Mouse (Mus musculus) hindbrain, embryonic 11.5 days (tissue): ENCODE results near the gene Nmnat1. TPM values are rescaled to one million over a fixed set of nuclear protein-coding genes. Genes with fewer than 3 reads are reported as not detected.
"Not testable (repeated sequence)": the region's sequence is repeated elsewhere in the genome, so short reads cannot be mapped to it uniquely, and the experiment has no call there.

Experiments
- ATAC-seq: fragments of 200-750 bp; cut with Nextera tagmentation; 2 replicates; pipeline ENCODE4 v1.8.0; 2017; ENCODE audit warnings: mild to moderate bottlenecking, moderate TSS enrichment, moderate library complexity; ENCODE audit not compliant: low FRiP score
- DNase-seq: peaks from one replicate; pipeline ENCODE4 v3.0.0-alpha.2; 2015; ENCODE audit warnings: low spot score
- H3K27ac ChIP-seq: fragments of 300-500 bp; sonication (generic); 2 replicates; pipeline ENCODE4 v1.5.1; 2014; ENCODE audit warnings: mild to moderate bottlenecking, low read depth, low read length
- H3K27me3 ChIP-seq: fragments of 300-500 bp; sonication (generic); 2 replicates; pipeline ENCODE4 v1.6.1; 2014; ENCODE audit warnings: mild to moderate bottlenecking, low read length, moderate library complexity, mixed read lengths; ENCODE audit not compliant: control insufficient read depth, insufficient read depth
- H3K36me3 ChIP-seq: fragments of 300-500 bp; sonication (generic); 2 replicates; pipeline ENCODE4 v1.6.1; 2014; ENCODE audit warnings: mild to moderate bottlenecking, low read length, moderate library complexity, mixed read lengths; ENCODE audit not compliant: control insufficient read depth, insufficient read depth
- H3K4me1 ChIP-seq: fragments of 300-500 bp; sonication (generic); replicated peaks from 2 replicates; pipeline ENCODE4 v1.6.1; 2014; ENCODE audit warnings: low read length, mixed read lengths; ENCODE audit not compliant: control insufficient read depth, insufficient read depth
- H3K4me2 ChIP-seq: fragments of 300-500 bp; sonication (generic); replicated peaks from 2 replicates; pipeline ENCODE4 v1.6.1; 2014; ENCODE audit warnings: mild to moderate bottlenecking, low read depth, low read length
- H3K4me3 ChIP-seq: fragments of 300-500 bp; sonication (generic); 2 replicates; pipeline ENCODE4 v1.5.1; 2014; ENCODE audit warnings: low read depth, low read length
- H3K9ac ChIP-seq: fragments of 300-500 bp; sonication (generic); 2 replicates; pipeline ENCODE4 v1.6.1; 2014; ENCODE audit warnings: low read depth, low read length
- H3K9me3 ChIP-seq: fragments of 300-500 bp; sonication (generic); 2 replicates; pipeline ENCODE4 v1.6.1; 2016; ENCODE audit warnings: low read length; ENCODE audit not compliant: control insufficient read depth
- WGBS: fragments of 180-500 bp; shearing (Covaris S2); extraction: QIAGEN DNeasy Blood & Tissue Kit; methylation state at CpG from one replicate; pipeline ENCODE4 v1.1.7; 2014; 5-methylcytosine and 5-hydroxymethylcytosine counted together
- polyA plus RNA-seq: library from polyadenylated mRNA; unstranded; fragments of >200 nt; fragmentation: Nextera tagmentation; extraction: Ambion mirVana; gene quantifications from 2 replicates; pipeline ENCODE4 v1.2.1, GENCODE M21; 2014

Gene Nmnat1
- polyA plus RNA-seq, 1 experiment from 2014 or later: 16.9 TPM

DNA sequence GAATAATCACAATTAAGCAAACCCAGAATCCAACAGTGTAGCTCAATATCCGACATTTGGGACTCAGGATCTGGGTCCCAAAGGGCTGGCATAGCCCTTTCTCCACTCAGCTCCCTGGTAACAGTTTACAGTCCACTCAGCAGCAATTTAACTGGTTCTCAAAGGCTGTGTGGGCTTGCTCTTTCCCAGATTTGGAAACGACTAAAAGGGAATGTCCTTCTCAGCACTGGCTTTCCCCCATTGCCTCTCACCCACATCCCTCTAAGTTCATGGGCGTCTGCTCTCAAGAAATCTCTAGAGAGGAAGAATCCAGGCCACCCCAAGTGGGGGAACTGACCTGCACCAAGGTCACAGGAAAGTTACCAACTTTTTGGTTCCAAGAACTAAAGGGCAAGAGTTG lies 436 bp downstream of the Nmnat1 start:
- Histone ChIP-seq H3K27me3 (no peaks in the 10 kb centered on the region), H3K4me2 (peak overlapping the region; percentile 73), H3K4me1 (0 out of 2 replicates have a peak, but pooled peaks cover 3% of the 10 kb centered on the region), H3K9me3 (no peaks in the 10 kb centered on the region), H3K27ac (peak overlapping the region; percentile 55), H3K36me3 (no peaks in the 10 kb centered on the region), H3K9ac (peak overlapping the region; percentile 64), H3K4me3 (peak overlapping the region; percentile 76)
- DNase-seq (no peak), ATAC-seq (no peak)
- WGBS: 64% methylated on average over 3 of the region's 3 CpGs

DNA sequence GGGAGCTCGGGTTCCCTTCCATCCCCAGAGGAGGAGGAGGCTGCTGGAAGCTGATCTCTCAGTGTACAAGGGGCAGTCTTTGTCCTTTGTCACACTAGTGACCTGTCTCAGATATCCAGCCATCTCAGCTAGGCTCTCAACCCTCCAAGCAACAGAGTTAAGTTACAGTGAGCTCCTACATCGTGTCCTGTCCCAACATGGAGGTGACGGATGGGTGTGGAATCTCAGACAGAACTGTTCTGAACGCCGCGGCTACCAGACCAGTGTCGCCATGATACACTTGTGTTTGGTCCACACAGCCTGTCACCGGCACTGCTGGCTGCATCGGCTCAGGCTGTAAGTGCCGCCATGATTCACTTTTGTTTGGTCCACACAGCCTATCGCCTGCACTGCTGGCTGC lies 7.9 kb downstream of the Nmnat1 start, which contains the start of gene Tmem274:
Gene Tmem274 (plus strand): TSS at position 301 of the 400 bp plus-strand sequence.
- H3K4me3 ChIP-seq: no peak within 1 kb of the TSS
- WGBS: 91% methylated on average over 11 of the region's 11 CpGs
- no peak for DNase-seq
- 0 out of 2 replicates have a peak within 1 kb of the TSS, but pooled peaks have one; percentile 3 for H3K27ac ChIP-seq
- H3K9ac ChIP-seq: no peak within 1 kb of the TSS
- H3K9me3 ChIP-seq: no peaks in the 10 kb centered on the region
- no peak for ATAC-seq
- H3K4me1 ChIP-seq: no peaks in the 10 kb centered on the region
- no peaks in the 10 kb centered on the region for H3K27me3 ChIP-seq
- no peak within 1 kb of the TSS for H3K4me2 ChIP-seq
- H3K36me3 ChIP-seq: no peaks in the 10 kb centered on the region; the same call in 1 of the 2 replicates

DNA sequence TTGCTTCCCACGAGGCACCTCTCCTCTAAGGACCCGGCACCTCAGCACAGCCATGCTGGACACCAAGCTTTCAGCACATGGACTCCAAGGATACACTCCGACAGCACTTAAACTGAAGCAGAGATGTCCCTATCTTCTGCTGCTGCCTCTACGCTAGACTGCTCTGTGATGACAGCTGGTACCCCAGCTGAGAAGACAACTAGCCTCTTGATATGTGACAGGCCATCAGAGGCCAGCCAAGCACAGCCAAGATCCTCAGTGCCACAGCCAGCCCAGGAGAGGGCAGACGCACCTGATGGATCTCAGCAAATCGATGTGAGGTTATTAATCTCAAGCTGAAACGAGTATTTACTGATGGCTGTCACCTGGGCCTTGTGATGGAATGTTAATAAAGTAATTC lies 9.9 kb downstream of the Nmnat1 start:
- Histone ChIP-seq H3K27ac (no peak overlapping the region), H3K9me3 (no peaks in the 10 kb centered on the region), H3K4me1 (no peaks in the 10 kb centered on the region), H3K36me3 (no peaks in the 10 kb centered on the region; the same call in 1 of the 2 replicates), H3K4me3 (no peak overlapping the region), H3K9ac (no peak overlapping the region), H3K27me3 (no peaks in the 10 kb centered on the region), H3K4me2 (no peak overlapping the region)
- DNase-seq: no peak
- ATAC-seq: no peak
- WGBS: 84% methylated on average over 7 of the region's 7 CpGs

DNA sequence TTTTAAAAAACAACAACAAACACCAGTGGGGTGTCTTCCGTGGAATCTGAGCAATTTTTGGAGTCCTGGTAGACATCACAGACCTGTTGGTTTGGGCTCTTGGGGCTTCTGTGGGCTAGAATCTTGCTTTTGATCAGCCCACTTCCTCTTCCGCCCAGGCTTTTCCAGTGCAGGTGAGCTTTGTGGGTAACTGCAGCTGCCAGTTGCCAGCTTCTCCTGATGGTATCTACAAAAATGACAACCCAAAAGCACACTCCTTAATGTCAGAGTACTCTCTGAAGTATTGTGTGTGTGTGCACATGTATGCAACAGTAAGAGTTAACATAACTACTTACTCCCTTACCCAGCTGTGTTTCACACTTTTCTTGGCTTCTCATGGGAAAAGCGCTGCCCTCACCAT lies 15.4 kb downstream of the Nmnat1 start:
- ATAC-seq: no peak

DNA sequence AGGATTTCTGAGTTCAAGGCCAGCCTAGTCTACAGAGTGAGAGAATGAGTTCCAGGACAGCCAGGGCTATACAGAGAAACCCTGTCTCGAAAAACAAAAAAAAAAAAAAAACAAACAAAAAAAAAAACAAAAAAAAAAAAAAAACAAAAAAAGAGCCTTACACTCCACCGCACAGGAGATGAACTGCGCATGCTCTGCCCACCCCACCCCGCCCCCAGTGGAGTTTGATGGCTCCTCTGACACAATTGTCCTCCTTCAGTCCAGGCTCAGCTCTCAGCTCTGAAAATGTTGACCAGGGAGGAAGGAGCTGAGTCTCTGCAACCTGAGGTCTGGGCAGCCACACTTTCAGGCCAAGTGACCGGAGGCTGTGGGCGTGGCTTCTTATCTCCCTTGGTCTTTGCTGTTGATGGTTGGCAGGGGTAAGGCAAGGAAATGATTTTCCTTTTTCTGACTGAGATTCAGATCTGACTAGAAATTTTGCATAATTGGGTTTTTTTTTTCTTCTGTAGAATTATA lies 21.5 kb downstream of the Nmnat1 start:
- H3K9ac ChIP-seq: no peak overlapping the region
- 72% methylated on average over 6 of the region's 6 CpGs for WGBS
- ATAC-seq (no peak), DNase-seq (no peak)
- no peaks in the 10 kb centered on the region; the same call in 1 of the 2 replicates for H3K4me1 ChIP-seq
- no peak overlapping the region for H3K27ac ChIP-seq
- no peak overlapping the region for H3K4me3 ChIP-seq
- no peaks in the 10 kb centered on the region for H3K9me3 ChIP-seq
- H3K36me3 ChIP-seq: no peaks in the 10 kb centered on the region
- no peak overlapping the region for H3K4me2 ChIP-seq
- no peaks in the 10 kb centered on the region for H3K27me3 ChIP-seq

More for the DNA sequence above, 15.4 kb downstream of the Nmnat1 start:
- H3K9me3 ChIP-seq: no peaks in the 10 kb centered on the region
- no peak overlapping the region for H3K4me2 ChIP-seq
- no peak overlapping the region for H3K9ac ChIP-seq
- 96% methylated on average over 3 of the region's 3 CpGs for WGBS
- H3K4me1 ChIP-seq: no peaks in the 10 kb centered on the region
- H3K27me3 ChIP-seq: no peaks in the 10 kb centered on the region
- no peak overlapping the region for H3K27ac ChIP-seq
- H3K36me3 ChIP-seq: no peaks in the 10 kb centered on the region; the same call in 1 of the 2 replicates
- no peak overlapping the region for H3K4me3 ChIP-seq
- DNase-seq: no peak

DNA sequence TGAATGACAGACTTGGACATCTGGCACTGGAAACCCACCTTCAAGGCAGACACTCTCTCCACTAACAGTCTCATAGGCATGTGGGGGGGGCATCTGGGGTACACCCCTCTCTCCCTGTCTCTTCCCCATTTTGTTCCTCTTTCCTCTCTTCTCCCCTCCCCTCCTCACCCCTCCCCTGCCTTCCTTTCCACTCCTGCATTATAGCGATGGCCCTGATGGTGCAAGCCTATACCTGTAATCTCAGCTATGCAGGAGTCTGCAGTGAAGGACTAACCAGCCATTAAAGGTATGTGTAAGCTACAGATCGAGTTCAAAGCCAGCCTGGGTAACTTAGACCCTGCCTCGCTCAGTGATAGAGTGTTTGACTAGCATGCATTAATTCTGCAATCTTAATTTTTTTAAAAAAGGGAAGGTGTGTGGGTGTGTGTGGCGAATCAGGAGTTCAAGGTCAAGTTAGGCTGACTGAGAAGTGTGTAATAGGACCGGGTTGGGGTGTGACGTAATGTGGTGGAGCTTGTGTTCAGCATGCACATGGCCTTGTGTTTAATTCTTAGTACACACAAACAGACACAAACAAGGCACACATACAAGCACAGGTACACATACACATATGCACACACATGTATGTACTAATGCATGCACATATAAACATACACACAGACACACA lies 22.6 kb downstream of the Nmnat1 start:
- Histone ChIP-seq H3K4me1 (no peaks in the 10 kb centered on the region; the same call in 1 of the 2 replicates), H3K27me3 (no peaks in the 10 kb centered on the region), H3K36me3 (no peaks in the 10 kb centered on the region), H3K9me3 (no peaks in the 10 kb centered on the region), H3K27ac (no peak overlapping the region), H3K4me2 (no peak overlapping the region), H3K9ac (no peak overlapping the region), H3K4me3 (no peak overlapping the region)
- WGBS: 87% methylated on average over 6 of the region's 6 CpGs
- ATAC-seq: no peak
- DNase-seq: no peak

DNA sequence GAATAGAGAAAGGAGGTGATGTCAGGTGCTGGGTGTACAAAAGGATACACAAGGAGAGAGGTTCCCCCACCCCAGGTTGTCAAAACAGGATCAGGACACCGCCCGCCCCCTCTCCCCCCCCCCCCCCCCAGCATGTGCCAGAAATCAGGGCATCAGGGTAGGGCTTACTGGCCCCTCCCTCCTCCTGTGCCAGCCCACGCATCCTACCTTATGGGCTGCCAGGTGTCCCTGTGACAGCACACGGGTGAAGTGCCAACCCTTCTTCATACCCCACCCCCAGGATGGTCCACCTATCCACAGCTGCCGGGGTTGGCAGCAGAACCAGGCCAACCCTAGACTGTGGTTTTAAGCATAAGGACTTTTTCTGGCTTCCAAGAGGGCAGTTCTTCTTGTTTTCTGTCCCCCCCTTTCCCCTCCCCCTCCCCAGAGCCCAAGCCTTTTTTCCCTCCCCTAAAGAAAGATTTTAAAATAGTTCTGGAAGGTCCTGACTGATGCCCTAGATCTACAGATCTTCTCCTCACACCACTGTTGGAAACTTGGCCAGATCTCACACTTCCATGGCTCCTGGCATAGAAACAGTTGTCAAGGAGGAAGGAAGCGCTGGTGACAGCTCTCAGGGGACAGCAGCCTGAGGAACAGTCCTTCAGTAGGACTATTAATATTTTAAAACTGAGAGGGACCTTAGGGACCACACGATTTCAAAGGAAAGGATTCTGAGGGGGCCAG lies 23.3 kb downstream of the Nmnat1 start:
- no peaks in the 10 kb centered on the region; the same call in 1 of the 2 replicates for H3K4me1 ChIP-seq
- H3K9ac ChIP-seq: no peak overlapping the region
- ATAC-seq (no peak), DNase-seq (no peak)
- 75% methylated on average over 7 of the region's 7 CpGs for WGBS
- H3K27ac ChIP-seq: no peak overlapping the region
- no peaks in the 10 kb centered on the region for H3K27me3 ChIP-seq
- H3K4me3 ChIP-seq: no peak overlapping the region
- H3K36me3 ChIP-seq: no peaks in the 10 kb centered on the region
- no peaks in the 10 kb centered on the region for H3K9me3 ChIP-seq
- no peak overlapping the region for H3K4me2 ChIP-seq

DNA sequence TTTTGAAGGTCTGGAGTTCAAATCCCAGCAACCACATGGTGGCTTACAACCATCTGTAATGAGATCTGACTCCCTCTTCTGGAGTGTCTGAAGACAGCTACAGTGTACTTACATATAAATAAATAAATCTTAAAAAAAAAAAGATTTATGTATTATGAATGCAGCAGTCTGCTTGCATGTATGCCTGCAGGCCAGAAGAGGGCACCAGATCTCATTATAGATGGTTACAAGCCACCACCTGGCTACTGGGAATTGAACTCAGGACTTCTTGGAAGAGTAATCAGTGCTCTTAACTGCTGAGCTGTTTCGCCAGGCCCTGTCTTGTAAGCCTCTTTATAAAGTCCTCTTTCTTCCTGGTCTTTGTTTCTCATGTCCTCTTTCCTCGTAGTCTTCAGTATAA lies 24.5 kb downstream of the Nmnat1 start:
- not testable (repeated sequence) for H3K9me3 ChIP-seq, H3K4me1 ChIP-seq, H3K27me3 ChIP-seq, H3K27ac ChIP-seq, DNase-seq, H3K4me2 ChIP-seq, ATAC-seq, H3K9ac ChIP-seq, H3K4me3 ChIP-seq, H3K36me3 ChIP-seq
- 99% methylated on average over 2 of the region's 2 CpGs for WGBS
